Mouse (Mus musculus) liver, embryonic 13.5 days (tissue): ENCODE measurements around the gene Olfr1402. TPM values are rescaled to one million over a fixed set of nuclear protein-coding genes. Genes with fewer than 3 reads are reported as not detected.

Experiments
- ATAC-seq: fragments of 200-750 bp; cut with Nextera tagmentation; 2 replicates; pipeline ENCODE4 v1.8.0; 2017; ENCODE audit warnings: low read depth, mild to moderate bottlenecking, moderate number of reproducible peaks, moderate library complexity
- DNase-seq: peaks from one replicate; pipeline ENCODE4 v3.0.0; 2022
- H3K27ac ChIP-seq: fragments of 300-500 bp; sonication (generic); 2 replicates; pipeline ENCODE4 v1.5.1; 2015; ENCODE audit warnings: moderate library complexity, mild to moderate bottlenecking, inconsistent platforms
- H3K27me3 ChIP-seq: fragments of 300-500 bp; sonication (generic); 2 replicates; pipeline ENCODE4 v1.6.1; 2015; ENCODE audit warnings: mild to moderate bottlenecking, inconsistent platforms
- H3K36me3 ChIP-seq: fragments of 300-500 bp; sonication (generic); 2 replicates; pipeline ENCODE4 v1.6.1; 2015; ENCODE audit warnings: mild to moderate bottlenecking, inconsistent platforms
- H3K4me1 ChIP-seq: fragments of 300-500 bp; sonication (generic); replicated peaks from 2 replicates; pipeline ENCODE4 v1.6.1; 2015; ENCODE audit warnings: inconsistent platforms
- H3K4me2 ChIP-seq: fragments of 300-500 bp; sonication (generic); 2 replicates; pipeline ENCODE4 v1.6.1; 2015; ENCODE audit warnings: inconsistent platforms, mild to moderate bottlenecking, moderate library complexity
- H3K4me3 ChIP-seq: fragments of 300-500 bp; sonication (generic); replicated peaks from 2 replicates; pipeline ENCODE4 v1.5.1; 2015; ENCODE audit warnings: mild to moderate bottlenecking, inconsistent platforms
- H3K9ac ChIP-seq: fragments of 300-500 bp; sonication (generic); 2 replicates; pipeline ENCODE4 v1.6.1; 2015; ENCODE audit warnings: mild to moderate bottlenecking, inconsistent platforms
- H3K9me3 ChIP-seq: fragments of 300-500 bp; sonication (generic); replicated peaks from 2 replicates; pipeline ENCODE4 v1.6.1; 2016; ENCODE audit warnings: inconsistent platforms
- WGBS: fragments of 180-500 bp; shearing (Covaris S2); methylation state at CpG from one replicate; pipeline ENCODE4 v1.1.7; 2015; ENCODE audit not compliant: insufficient replicate concordance; 5-methylcytosine and 5-hydroxymethylcytosine counted together
- polyA plus RNA-seq: library from polyadenylated mRNA; unstranded; fragments of >200 nt; fragmentation: Nextera tagmentation; extraction: Ambion mirVana; gene quantifications from 2 replicates; pipeline ENCODE4 v1.2.1, GENCODE M21; 2015

Gene Olfr1402
- not detected in 2 replicates for polyA plus RNA-seq

GRCm38 (mm10) chr3:97421920-97422319 lies at the start of gene Olfr1402:
Gene Olfr1402 (minus strand): TSS chr3:97422020.
- H3K27me3 ChIP-seq = no peaks in the 10 kb centered on the region
- WGBS = 58% methylated on average over 1 of the region's 1 CpGs
- DNase-seq = no peak

GRCm38 (mm10) chr3:97455286-97455685 lies 33.5 kb upstream of the Olfr1402 start:
- H3K27ac ChIP-seq = no peak overlapping the region
- ATAC-seq = no peak
- H3K36me3 ChIP-seq = no peaks in the 10 kb centered on the region
- H3K4me3 ChIP-seq = no peak overlapping the region
- H3K27me3 ChIP-seq = no peaks in the 10 kb centered on the region
- no peak for DNase-seq
- WGBS = 51% methylated on average over 4 of the region's 4 CpGs
- no peak overlapping the region for H3K9ac ChIP-seq
- no peak overlapping the region for H3K4me2 ChIP-seq
- no peaks in the 10 kb centered on the region for H3K4me1 ChIP-seq
- H3K9me3 ChIP-seq = no peaks in the 10 kb centered on the region

More at GRCm38 (mm10) chr3:97421920-97422319, at the start of gene Olfr1402:
- no peaks in the 10 kb centered on the region for H3K36me3 ChIP-seq
- no peaks in the 10 kb centered on the region for H3K9me3 ChIP-seq
- no peak within 1 kb of the TSS for H3K4me3 ChIP-seq
- H3K9ac ChIP-seq = no peak within 1 kb of the TSS
- no peaks in the 10 kb centered on the region for H3K4me1 ChIP-seq
- no peak within 1 kb of the TSS for H3K27ac ChIP-seq
- no peak for ATAC-seq
- H3K4me2 ChIP-seq = no peak within 1 kb of the TSS

GRCm38 (mm10) chr3:97438619-97439018 lies 16.8 kb upstream of the Olfr1402 start:
- Histone ChIP-seq H3K4me3 (no peak overlapping the region), H3K4me2 (no peak overlapping the region), H3K9ac (no peak overlapping the region), H3K36me3 (no peaks in the 10 kb centered on the region), H3K4me1 (no peaks in the 10 kb centered on the region), H3K27ac (no peak overlapping the region), H3K27me3 (no peaks in the 10 kb centered on the region), H3K9me3 (no peaks in the 10 kb centered on the region)
- ATAC-seq = no peak
- WGBS = 55% methylated on average over 2 of the region's 2 CpGs
- DNase-seq = no peak

GRCm38 (mm10) chr3:97394289-97394688 lies 27.5 kb downstream of the Olfr1402 start:
- 32% methylated on average over 1 of the region's 1 CpGs for WGBS
- H3K36me3 ChIP-seq = no peaks in the 10 kb centered on the region
- no peak for DNase-seq

GRCm38 (mm10) chr3:97393079-97393478 lies 28.7 kb downstream of the Olfr1402 start:
- DNase-seq (no peak), ATAC-seq (no peak)

More at GRCm38 (mm10) chr3:97394289-97394688, 27.5 kb downstream of the Olfr1402 start:
- Histone ChIP-seq H3K9ac (no peak overlapping the region), H3K4me1 (no peaks in the 10 kb centered on the region), H3K9me3 (no peaks in the 10 kb centered on the region), H3K27me3 (no peaks in the 10 kb centered on the region), H3K27ac (no peak overlapping the region), H3K4me2 (no peak overlapping the region), H3K4me3 (no peak overlapping the region)
- ATAC-seq = no peak

GRCm38 (mm10) chr3:97370382-97370781 lies 51.4 kb downstream of the Olfr1402 start:
- no peak for DNase-seq
- H3K4me1 ChIP-seq = no peaks in the 10 kb centered on the region
- no peaks in the 10 kb centered on the region for H3K27me3 ChIP-seq

More at GRCm38 (mm10) chr3:97393079-97393478, 28.7 kb downstream of the Olfr1402 start:
- H3K9ac ChIP-seq = no peak overlapping the region
- 57% methylated on average over 5 of the region's 5 CpGs for WGBS
- H3K27ac ChIP-seq = no peak overlapping the region
- H3K4me3 ChIP-seq = no peak overlapping the region
- no peaks in the 10 kb centered on the region for H3K4me1 ChIP-seq
- no peaks in the 10 kb centered on the region for H3K27me3 ChIP-seq
- no peaks in the 10 kb centered on the region for H3K36me3 ChIP-seq
- H3K4me2 ChIP-seq = no peak overlapping the region
- no peaks in the 10 kb centered on the region for H3K9me3 ChIP-seq

GRCm38 (mm10) chr3:97363418-97364098 lies 58.3 kb downstream of the Olfr1402 start:
- H3K27ac ChIP-seq = no peak overlapping the region
- DNase-seq (no peak), ATAC-seq (no peak)
- no peaks in the 10 kb centered on the region for H3K27me3 ChIP-seq
- no peak overlapping the region for H3K4me2 ChIP-seq
- 57% methylated on average over 3 of the region's 3 CpGs for WGBS
- H3K4me3 ChIP-seq = no peak overlapping the region
- no peaks in the 10 kb centered on the region for H3K36me3 ChIP-seq
- H3K9me3 ChIP-seq = no peaks in the 10 kb centered on the region
- H3K4me1 ChIP-seq = no peaks in the 10 kb centered on the region
- no peak overlapping the region for H3K9ac ChIP-seq

More at GRCm38 (mm10) chr3:97370382-97370781, 51.4 kb downstream of the Olfr1402 start:
- Histone ChIP-seq H3K9me3 (no peaks in the 10 kb centered on the region), H3K9ac (no peak overlapping the region), H3K4me2 (no peak overlapping the region), H3K4me3 (no peak overlapping the region), H3K27ac (no peak overlapping the region), H3K36me3 (no peaks in the 10 kb centered on the region)
- no peak for ATAC-seq

GRCm38 (mm10) chr3:97358448-97358847 lies 63.4 kb downstream of the Olfr1402 start:
- ATAC-seq = no peak
- no peaks in the 10 kb centered on the region for H3K36me3 ChIP-seq
- no peak for DNase-seq
- H3K4me3 ChIP-seq = no peak overlapping the region
- no peak overlapping the region for H3K9ac ChIP-seq
- H3K4me2 ChIP-seq = no peak overlapping the region
- no peak overlapping the region for H3K27ac ChIP-seq
- no peaks in the 10 kb centered on the region for H3K4me1 ChIP-seq
- 65% methylated on average over 1 of the region's 1 CpGs for WGBS
- H3K27me3 ChIP-seq = no peaks in the 10 kb centered on the region
- H3K9me3 ChIP-seq = no peaks in the 10 kb centered on the region

Other genes with a start within 250 kb of the Olfr1402 start
- gene Bcl9, start 124.1 kb downstream of the Olfr1402 start, polyA plus RNA-seq = 4.4 and 4.5 TPM in 2 replicates
- 16.2 and 18.0 TPM in 2 replicates for gene Chd1l, start 188.2 kb upstream of the Olfr1402 start, polyA plus RNA-seq
- gene Fmo5, start 206.8 kb upstream of the Olfr1402 start, polyA plus RNA-seq = 7.5 and 9.6 TPM in 2 replicates
- gene Prkab2, start 236.2 kb upstream of the Olfr1402 start, polyA plus RNA-seq = 1.5 and 2.0 TPM in 2 replicates